Mouse (Mus musculus) E14TG2a.4 (cell line): ENCODE data around the gene Akr1c13.
A peak's percentile ranks its signal among the peaks of the same experiment; 100 is the strongest.

Experiments used
- H3K27me3 ChIP-seq: 2 replicates; pipeline ENCODE4 v1.6.1; 2014; ENCODE audit warnings: low read length, control low read depth; ENCODE audit not compliant: insufficient read depth
- H3K36me3 ChIP-seq: 2 replicates; pipeline ENCODE4 v1.6.1; 2014; ENCODE audit warnings: low read length, control low read depth; ENCODE audit not compliant: insufficient read depth
- H3K4me1 ChIP-seq: replicated peaks from 2 replicates; pipeline ENCODE4 v1.6.1; 2014; ENCODE audit warnings: low read depth, low read length, control low read depth
- H3K4me3 ChIP-seq: replicated peaks from 2 replicates; pipeline ENCODE4 v1.5.1; 2014; ENCODE audit warnings: mild to moderate bottlenecking, low read length
- H3K9me3 ChIP-seq: 2 replicates; pipeline ENCODE4 v1.6.1; 2014; ENCODE audit warnings: low read length, control low read depth
- CTCF ChIP-seq: conservative IDR thresholded peaks from 2 replicates; pipeline ENCODE4 v1.5.1; 2014; ENCODE audit warnings: low read length
- NANOG ChIP-seq: IDR thresholded peaks from 2 replicates; pipeline ENCODE4 v1.6.1; 2014; ENCODE audit warnings: borderline replicate concordance, low read length, mixed read lengths
- POU5F1 ChIP-seq: IDR thresholded peaks from 2 replicates; pipeline ENCODE4 v1.6.1; 2014; ENCODE audit warnings: low read length, borderline replicate concordance

The Akr1c13 gene

DNA sequence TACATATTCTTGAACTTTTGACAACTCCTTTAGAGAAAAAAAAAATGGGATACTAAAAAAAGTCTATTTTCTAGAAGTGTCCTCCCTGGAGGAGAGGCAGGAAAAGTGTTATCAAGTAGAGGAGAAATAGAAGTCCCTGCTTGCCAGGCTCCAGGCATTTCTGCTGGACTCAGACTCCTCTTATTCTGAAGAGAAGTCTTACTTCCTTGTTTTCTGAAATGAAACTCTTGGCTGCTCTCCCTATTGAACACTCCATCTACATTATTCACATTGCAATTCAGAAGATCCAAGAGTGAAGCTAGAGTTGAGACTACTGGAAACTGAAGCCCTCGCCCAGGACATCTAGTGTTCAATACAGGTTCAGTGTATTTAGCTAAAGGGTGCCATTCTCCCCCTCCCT is 37.5 kb downstream of the Akr1c13 start, which contains the start of gene Akr1c19:
Akr1c19 (plus strand) TSS at position 260 of the 400 bp plus-strand sequence.
- H3K4me1 ChIP-seq: no peaks in the 10 kb centered on the region
- H3K9me3 ChIP-seq: peaks cover 8% of the 10 kb centered on the region; the same call in 1 of the 2 replicates
- no peak within 1 kb of the TSS for H3K4me3 ChIP-seq
- no peak for TF ChIP-seq POU5F1
- TF ChIP-seq CTCF: no peak
- no peak for TF ChIP-seq NANOG
- no peaks in the 10 kb centered on the region for H3K36me3 ChIP-seq
- no peaks in the 10 kb centered on the region for H3K27me3 ChIP-seq

DNA sequence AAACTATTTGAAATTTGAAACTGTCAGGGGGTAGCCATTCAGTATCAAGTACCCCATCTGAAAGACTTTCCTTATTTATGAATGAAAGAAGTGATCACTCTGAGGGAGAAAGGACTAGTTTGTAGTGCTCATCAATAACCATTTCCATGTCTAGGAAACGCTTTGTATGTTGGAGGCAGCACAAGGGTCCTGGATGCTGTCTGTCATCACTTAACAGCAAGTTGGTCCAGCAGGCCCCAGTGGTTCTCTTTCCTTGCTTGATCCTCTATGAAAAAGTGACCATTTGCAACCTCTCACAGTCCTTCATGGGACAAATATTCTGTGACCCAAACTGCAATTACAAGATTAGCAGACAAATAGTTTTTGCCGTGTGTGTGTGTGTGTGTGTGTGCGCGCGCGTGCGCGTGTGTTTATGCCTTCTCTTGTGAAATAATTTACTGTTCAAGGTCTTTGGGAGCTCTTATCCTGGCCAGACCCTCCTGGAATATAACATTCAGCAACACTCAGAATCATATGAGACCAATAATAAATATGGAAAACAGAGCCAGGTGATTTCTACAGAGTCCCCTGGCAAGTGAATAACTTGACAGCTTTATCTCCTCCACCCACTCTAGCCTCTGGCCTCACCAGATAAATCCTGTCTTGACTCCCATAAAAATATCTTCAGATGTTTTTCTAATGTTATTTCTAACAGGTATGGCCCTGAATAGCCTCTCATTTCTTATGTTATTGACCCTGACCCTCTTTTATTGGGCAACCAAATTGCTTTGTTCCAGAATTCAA is 40.1 kb downstream of the Akr1c13 start:
- Histone ChIP-seq H3K36me3 (no peaks in the 10 kb centered on the region), H3K9me3 (no peaks in the 10 kb centered on the region), H3K4me1 (no peaks in the 10 kb centered on the region), H3K4me3 (no peak overlapping the region), H3K27me3 (no peaks in the 10 kb centered on the region)
- TF ChIP-seq POU5F1: no peak
- no peak for TF ChIP-seq NANOG
- no peak for TF ChIP-seq CTCF

DNA sequence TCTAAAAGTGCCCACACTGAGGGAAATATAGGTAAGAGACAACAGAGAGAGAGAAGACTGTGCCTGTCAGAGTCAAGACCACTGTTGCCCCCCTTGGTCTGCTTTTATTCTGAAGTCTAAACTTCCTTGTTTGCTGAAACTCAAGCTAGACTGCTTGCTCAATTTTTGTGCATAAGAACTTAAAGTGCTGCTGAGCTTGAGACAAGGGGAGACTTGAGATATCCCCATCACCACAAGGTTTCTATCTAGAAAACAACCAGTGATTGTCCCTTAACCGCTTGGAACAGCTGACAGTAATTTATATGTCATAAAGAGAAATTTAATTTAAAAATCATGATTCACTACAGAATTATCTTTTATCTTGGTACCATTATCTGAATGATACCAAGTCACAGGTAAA is 42.2 kb downstream of the Akr1c13 start:
- Histone ChIP-seq H3K4me3 (no peak overlapping the region), H3K27me3 (no peaks in the 10 kb centered on the region), H3K36me3 (no peaks in the 10 kb centered on the region), H3K4me1 (no peaks in the 10 kb centered on the region), H3K9me3 (no peaks in the 10 kb centered on the region)
- TF ChIP-seq NANOG (no peak), CTCF (no peak), POU5F1 (no peak)

DNA sequence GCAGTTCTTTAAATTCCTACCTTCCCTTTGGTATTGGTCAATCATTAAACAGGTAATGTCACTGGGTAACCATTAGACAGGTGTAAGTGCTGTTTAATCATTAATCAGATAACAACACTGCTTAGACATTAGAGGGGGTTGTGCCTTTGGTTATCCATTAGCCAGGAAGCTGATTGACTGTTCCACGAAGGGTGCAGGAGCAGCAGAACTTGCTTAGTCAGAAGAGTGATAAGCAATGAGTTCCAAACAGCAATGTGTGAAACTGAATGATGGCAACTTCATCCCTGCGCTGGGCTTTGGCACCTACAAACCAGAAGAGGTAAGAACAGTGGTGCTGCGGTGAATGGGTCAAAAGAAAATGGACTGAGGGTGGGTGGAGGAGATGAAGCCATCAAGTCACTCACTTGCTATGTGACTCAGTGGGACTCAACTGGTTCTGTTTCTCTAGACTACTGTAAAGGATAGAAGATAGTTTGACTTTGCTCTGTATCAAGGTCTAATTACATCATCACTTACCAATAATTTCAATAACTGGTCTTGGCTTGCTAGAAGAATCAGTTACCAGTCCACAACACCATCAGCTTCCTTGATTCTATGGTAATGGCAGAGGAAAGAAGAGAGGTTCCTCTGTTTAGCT is 42.7 kb downstream of the Akr1c13 start:
- H3K4me3 ChIP-seq: no peak overlapping the region
- TF ChIP-seq NANOG (no peak), POU5F1 (no peak), CTCF (no peak)
- no peaks in the 10 kb centered on the region for H3K4me1 ChIP-seq
- no peaks in the 10 kb centered on the region for H3K36me3 ChIP-seq
- no peaks in the 10 kb centered on the region for H3K27me3 ChIP-seq
- H3K9me3 ChIP-seq: no peaks in the 10 kb centered on the region

DNA sequence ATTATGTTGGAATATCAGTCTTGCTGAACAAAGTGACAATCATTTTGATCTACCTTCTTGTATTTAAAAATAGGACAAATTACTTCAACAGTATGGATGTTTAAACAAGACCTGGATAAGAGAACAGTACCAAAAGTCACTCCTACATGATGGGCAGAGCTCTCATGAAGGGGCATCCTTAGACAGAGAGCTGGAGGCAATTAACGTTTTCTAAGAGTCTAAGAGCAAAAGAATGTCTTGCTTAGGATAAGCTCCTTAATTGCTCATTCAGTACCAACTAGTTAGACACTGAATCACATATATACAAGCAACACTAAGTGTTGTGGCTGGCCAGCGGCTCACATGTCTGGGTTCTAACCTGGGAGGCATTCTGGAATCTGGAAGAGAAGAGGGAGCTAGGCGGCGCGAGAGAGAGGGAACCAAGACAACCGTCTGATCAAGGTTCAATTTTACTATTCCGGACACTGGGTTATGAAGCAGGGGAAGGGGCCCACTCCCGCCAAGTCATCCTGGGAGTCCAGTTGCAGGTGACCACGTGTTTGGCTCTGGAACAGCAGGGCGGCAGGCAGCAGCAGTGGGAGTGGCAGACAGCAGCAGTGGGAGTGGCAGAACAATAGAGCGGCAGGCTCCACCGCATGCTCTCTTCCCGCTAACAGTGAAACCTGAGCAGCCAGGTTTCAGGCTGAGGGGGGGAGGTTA is 54.1 kb downstream of the Akr1c13 start:
- H3K27me3 ChIP-seq: no peaks in the 10 kb centered on the region
- no peak overlapping the region for H3K4me3 ChIP-seq
- H3K9me3 ChIP-seq: no peaks in the 10 kb centered on the region
- no peaks in the 10 kb centered on the region for H3K36me3 ChIP-seq
- peaks cover 31% of the 10 kb centered on the region for H3K4me1 ChIP-seq
- TF ChIP-seq CTCF (no peak), POU5F1 (no peak), NANOG (no peak)

DNA sequence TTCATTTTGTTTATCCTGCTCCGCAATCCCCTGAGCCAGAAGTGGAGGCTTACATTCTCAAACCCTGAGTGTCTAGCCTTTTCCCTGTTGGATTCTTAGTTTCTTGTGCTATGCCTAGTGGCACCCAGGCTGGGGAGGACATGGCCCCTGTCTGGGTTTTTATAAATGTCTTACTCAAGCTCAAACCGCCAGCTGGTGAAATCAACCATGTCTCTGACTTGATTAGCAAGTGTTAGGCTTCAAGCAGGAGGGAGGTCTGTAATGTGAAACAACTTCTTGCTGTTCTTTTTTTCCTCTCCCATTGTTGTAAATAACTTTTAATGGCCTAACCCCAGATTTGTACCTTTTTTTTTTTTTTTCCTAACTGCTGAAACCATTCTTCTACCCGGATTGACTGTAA is 58.4 kb downstream of the Akr1c13 start:
- Histone ChIP-seq H3K4me3 (peak overlapping the region; percentile 29; the same call in 1 of the 2 replicates), H3K36me3 (no peaks in the 10 kb centered on the region), H3K27me3 (peaks cover 4% of the 10 kb centered on the region; the same call in 1 of the 2 replicates), H3K9me3 (no peaks in the 10 kb centered on the region), H3K4me1 (peaks cover 35% of the 10 kb centered on the region)
- TF ChIP-seq NANOG (no peak), CTCF (no peak), POU5F1 (no peak)
